Mouse (Mus musculus): Measurements from ENCODE around the gene Rcor2. TPM values are rescaled to one million over a fixed set of nuclear protein-coding genes. Genes with fewer than 3 reads are reported as not detected.

Gene Rcor2
- polyA plus RNA-seq, 1 experiment from 2014 or later = 4.9 TPM

GRCm38 (mm10) chr19:7267781-7268721 is 926 bp downstream of the Rcor2 start:
- Histone ChIP-seq H3K27me3 (ENCODE audit: insufficient read depth, low read length) (no peaks in the 10 kb centered on the region), H3K4me3 (replicated peaks; ENCODE audit: low read depth, low read length) (peak overlapping the region; percentile 64), H3K36me3 (ENCODE audit: insufficient read depth, low read length) (no peaks in the 10 kb centered on the region), H3K4me1 (replicated peaks; ENCODE audit: insufficient read depth, low read length) (peaks cover 46% of the 10 kb centered on the region), H3K4me2 (ENCODE audit: low read length) (peak overlapping the region; percentile 97), H3K9me3 (replicated peaks; ENCODE audit: low read length) (no peaks in the 10 kb centered on the region), H3K27ac (peak overlapping the region; percentile 83), H3K9ac (ENCODE audit: low read depth, low read length) (peak overlapping the region; percentile 82)
- TF ChIP-seq CTCF (IDR thresholded peaks at IDR 0.05; ENCODE audit: low read depth) = no peak
- DNase-seq (ENCODE audit: low spot score) = peak; percentile 91
- WGBS = under 1% methylated on average over 66 of the region's 97 CpGs
- ATAC-seq (replicated peaks; ENCODE audit: low FRiP score, low read depth) = peak; percentile 48

- peak; percentile 78 for TF ChIP-seq CTCF (IDR thresholded peaks at IDR 0.05; ENCODE audit: low read depth)
- peak overlapping the region; percentile 97 for H3K4me2 ChIP-seq (ENCODE audit: low read length)
- no peaks in the 10 kb centered on the region for H3K27me3 ChIP-seq (ENCODE audit: insufficient read depth, low read length)
- H3K4me3 ChIP-seq (replicated peaks; ENCODE audit: low read depth, low read length) = peak overlapping the region; percentile 64
- peak; percentile 77 for DNase-seq (ENCODE audit: low spot score)
- WGBS = under 1% methylated on average over 30 of the region's 30 CpGs
- no peaks in the 10 kb centered on the region for H3K9me3 ChIP-seq (replicated peaks; ENCODE audit: low read length)
- peak; percentile 27 for ATAC-seq (replicated peaks; ENCODE audit: low FRiP score, low read depth)
- H3K36me3 ChIP-seq (ENCODE audit: insufficient read depth, low read length) = peaks cover 3% of the 10 kb centered on the region; the same call in 1 of the 2 replicates
- peak overlapping the region; percentile 83 for H3K27ac ChIP-seq
- peaks cover 46% of the 10 kb centered on the region for H3K4me1 ChIP-seq (replicated peaks; ENCODE audit: insufficient read depth, low read length)
- peak overlapping the region; percentile 82 for H3K9ac ChIP-seq (ENCODE audit: low read depth, low read length)
These were observed 1.6 kb downstream of the Rcor2 start for GRCm38 (mm10) chr19:7268722-7269090.

- H3K27me3 ChIP-seq (ENCODE audit: insufficient read depth, low read length) = no peaks in the 10 kb centered on the region
- H3K4me3 ChIP-seq (replicated peaks; ENCODE audit: low read depth, low read length) = peak overlapping the region; percentile 64
- no peak overlapping the region for H3K27ac ChIP-seq
- ATAC-seq (replicated peaks; ENCODE audit: low FRiP score, low read depth) = no peak
- H3K4me2 ChIP-seq (ENCODE audit: low read length) = peak overlapping the region; percentile 97
- 8% methylated on average over 11 of the region's 11 CpGs for WGBS
- H3K9ac ChIP-seq (ENCODE audit: low read depth, low read length) = peak overlapping the region; percentile 82
- TF ChIP-seq CTCF (IDR thresholded peaks at IDR 0.05; ENCODE audit: low read depth) = no peak
- no peak for DNase-seq (ENCODE audit: low spot score)
- H3K9me3 ChIP-seq (replicated peaks; ENCODE audit: low read length) = no peaks in the 10 kb centered on the region
- H3K36me3 ChIP-seq (ENCODE audit: insufficient read depth, low read length) = peaks cover 10% of the 10 kb centered on the region; the same call in 1 of the 2 replicates
- H3K4me1 ChIP-seq (replicated peaks; ENCODE audit: insufficient read depth, low read length) = peaks cover 46% of the 10 kb centered on the region
These were observed 2.3 kb downstream of the Rcor2 start for GRCm38 (mm10) chr19:7269290-7270044.

- Histone ChIP-seq H3K9ac (ENCODE audit: low read depth, low read length) (no peak overlapping the region), H3K4me1 (replicated peaks; ENCODE audit: insufficient read depth, low read length) (peaks cover 15% of the 10 kb centered on the region), H3K36me3 (ENCODE audit: insufficient read depth, low read length) (peaks cover 24% of the 10 kb centered on the region; the same call in 1 of the 2 replicates), H3K4me3 (replicated peaks; ENCODE audit: low read depth, low read length) (no peak overlapping the region), H3K4me2 (ENCODE audit: low read length) (no peak overlapping the region), H3K9me3 (replicated peaks; ENCODE audit: low read length) (no peaks in the 10 kb centered on the region), H3K27me3 (ENCODE audit: insufficient read depth, low read length) (no peaks in the 10 kb centered on the region), H3K27ac (no peak overlapping the region)
- DNase-seq (ENCODE audit: low spot score) (no peak), ATAC-seq (replicated peaks; ENCODE audit: low FRiP score, low read depth) (no peak)
- TF ChIP-seq CTCF (IDR thresholded peaks at IDR 0.05; ENCODE audit: low read depth) = peak; percentile 47; the same call in 1 of the 2 replicates
- WGBS = 93% methylated on average over 4 of the region's 4 CpGs
These were observed 6.4 kb downstream of the Rcor2 start for GRCm38 (mm10) chr19:7273486-7273885.

GRCm38 (mm10) chr19:7274326-7274990 is 7.3 kb downstream of the Rcor2 start:
- WGBS = 52% methylated on average over 13 of the region's 13 CpGs
- no peak for TF ChIP-seq CTCF (IDR thresholded peaks at IDR 0.05; ENCODE audit: low read depth)
- H3K9ac ChIP-seq (ENCODE audit: low read depth, low read length) = no peak overlapping the region

More at GRCm38 (mm10) chr19:7274326-7274990, 7.3 kb downstream of the Rcor2 start:
- peaks cover 5% of the 10 kb centered on the region; the same call in 1 of the 2 replicates for H3K4me1 ChIP-seq (replicated peaks; ENCODE audit: insufficient read depth, low read length)
- H3K4me2 ChIP-seq (ENCODE audit: low read length) = no peak overlapping the region
- ATAC-seq (replicated peaks; ENCODE audit: low FRiP score, low read depth) = no peak
- peaks cover 24% of the 10 kb centered on the region; the same call in 1 of the 2 replicates for H3K36me3 ChIP-seq (ENCODE audit: insufficient read depth, low read length)
- no peak overlapping the region for H3K4me3 ChIP-seq (replicated peaks; ENCODE audit: low read depth, low read length)
- H3K27ac ChIP-seq = no peak overlapping the region
- H3K9me3 ChIP-seq (replicated peaks; ENCODE audit: low read length) = no peaks in the 10 kb centered on the region
- no peaks in the 10 kb centered on the region for H3K27me3 ChIP-seq (ENCODE audit: insufficient read depth, low read length)
- DNase-seq (ENCODE audit: low spot score) = no peak

Measured in kidney, postnatal 0 days (tissue).